Mouse (Mus musculus): Measurements from ENCODE around the gene Auts2. TPM values are rescaled to one million over a fixed set of nuclear protein-coding genes. Genes with fewer than 3 reads are reported as not detected.

Gene Auts2
- polyA plus RNA-seq, 1 experiment from 2014 or later = 0.03 TPM

DNA sequence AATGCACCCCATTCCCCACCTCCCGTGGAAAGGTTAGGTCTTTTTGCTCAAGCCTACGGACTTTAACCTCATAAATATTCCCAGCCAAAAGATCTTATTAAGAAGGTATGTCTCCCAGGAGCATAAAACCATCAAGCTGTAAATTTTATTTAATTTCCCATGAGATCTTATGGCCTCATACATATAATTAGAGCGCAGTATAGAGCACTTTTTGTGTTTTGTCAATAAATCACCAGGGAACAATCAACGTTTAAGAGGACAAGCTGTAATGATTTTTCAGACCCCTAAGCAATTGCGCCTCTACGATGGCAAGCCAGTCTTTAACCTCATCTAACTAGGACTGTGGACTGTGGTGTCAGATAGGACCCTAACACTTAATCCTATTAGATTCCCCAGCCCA lies 820.4 kb downstream of the Auts2 start:
- WGBS (ENCODE audit: missing documents) = 88% methylated on average over 6 of the region's 6 CpGs

DNA sequence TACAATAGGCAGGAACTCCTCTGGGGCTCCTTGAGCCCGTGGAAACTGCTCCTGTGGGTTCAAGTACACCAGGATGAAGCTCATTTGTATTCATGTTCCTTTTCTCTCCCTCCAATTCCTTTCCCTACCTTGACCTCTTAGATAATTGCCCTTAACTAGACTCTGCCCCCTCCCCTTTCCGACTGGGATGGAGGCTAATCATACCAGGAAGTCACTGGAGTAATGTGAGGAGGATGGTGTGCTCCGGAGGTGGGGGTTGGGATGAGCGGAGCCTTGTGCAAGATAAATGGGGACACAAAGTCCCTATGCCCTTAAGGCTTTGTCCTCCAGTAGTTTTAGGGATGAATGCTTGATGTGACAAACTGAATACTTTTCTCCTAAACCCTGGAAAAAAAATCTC lies 820.8 kb downstream of the Auts2 start:
- Histone ChIP-seq H3K4me3 (ENCODE audit: inconsistent target) (no peak overlapping the region), H3K79me2 (ENCODE audit: inconsistent target) (no peaks in the 10 kb centered on the region), H3K27ac (no peak overlapping the region), H3K36me3 (ENCODE audit: inconsistent target) (no peaks in the 10 kb centered on the region)
- WGBS (ENCODE audit: missing documents) = 65% methylated on average over 4 of the region's 4 CpGs

More for the DNA sequence above, 820.4 kb downstream of the Auts2 start:
- no peaks in the 10 kb centered on the region for H3K36me3 ChIP-seq (ENCODE audit: inconsistent target)
- H3K79me2 ChIP-seq (ENCODE audit: inconsistent target) = no peaks in the 10 kb centered on the region
- no peak overlapping the region for H3K4me3 ChIP-seq (ENCODE audit: inconsistent target)
- no peak overlapping the region for H3K27ac ChIP-seq

GRCm38 (mm10) chr5:131718013-131718412 lies 825.1 kb downstream of the Auts2 start:
- H3K36me3 ChIP-seq (ENCODE audit: inconsistent target) = no peaks in the 10 kb centered on the region
- no peaks in the 10 kb centered on the region for H3K79me2 ChIP-seq (ENCODE audit: inconsistent target)
- H3K27ac ChIP-seq = no peak overlapping the region
- 92% methylated on average over 13 of the region's 13 CpGs for WGBS (ENCODE audit: missing documents)
- H3K4me3 ChIP-seq (ENCODE audit: inconsistent target) = no peak overlapping the region

DNA sequence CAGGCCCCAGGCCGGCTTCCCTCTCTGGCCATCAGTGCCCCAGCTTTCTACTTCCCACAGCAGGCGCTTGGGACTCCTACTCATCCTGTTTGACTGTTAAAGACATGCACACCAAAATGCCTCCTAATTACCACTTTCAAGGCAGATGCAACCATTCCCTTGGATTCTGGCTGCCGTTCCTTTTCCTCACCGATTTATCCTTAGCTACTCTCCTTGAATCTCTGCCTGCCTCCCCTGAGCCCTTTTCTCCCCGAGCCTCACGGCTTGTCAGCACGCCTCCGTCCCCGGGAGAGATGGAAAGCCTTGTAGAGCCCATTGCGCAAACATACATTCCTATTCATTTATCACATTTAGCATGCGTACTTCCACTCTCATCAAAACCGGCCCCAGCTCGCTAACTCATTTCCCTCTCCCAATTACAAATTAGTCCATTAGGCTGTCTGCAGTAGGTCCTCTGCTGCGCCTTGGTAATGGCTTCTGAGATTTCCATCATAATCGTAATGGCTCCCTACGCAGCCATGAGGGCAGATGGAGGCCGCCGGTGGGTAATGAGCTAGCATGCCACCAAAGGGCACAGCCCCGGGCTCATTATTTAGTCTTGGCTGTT lies 825.7 kb downstream of the Auts2 start:
- WGBS (ENCODE audit: missing documents) = 94% methylated on average over 19 of the region's 19 CpGs
- H3K79me2 ChIP-seq (ENCODE audit: inconsistent target) = no peaks in the 10 kb centered on the region

DNA sequence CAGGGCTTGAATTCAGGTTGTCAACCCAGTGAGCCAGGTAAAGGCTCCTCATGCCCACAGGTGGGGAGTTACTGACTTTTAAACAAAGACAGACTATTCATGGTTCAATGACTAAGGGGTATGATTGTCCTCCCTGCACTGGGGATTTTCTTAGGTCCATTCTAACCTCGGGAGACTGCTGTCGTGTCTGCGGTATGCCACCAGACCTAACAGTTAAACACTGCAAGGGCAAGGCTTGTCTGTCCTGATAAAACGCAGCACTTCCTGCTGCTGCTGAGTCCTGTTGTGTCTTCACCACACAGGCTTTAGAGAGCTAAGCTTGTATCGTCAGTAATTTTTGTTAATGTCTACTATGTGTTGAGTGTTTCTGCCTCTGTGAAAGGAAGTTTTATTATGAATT lies 828.2 kb downstream of the Auts2 start:
- no peaks in the 10 kb centered on the region for H3K36me3 ChIP-seq (ENCODE audit: inconsistent target)
- 87% methylated on average over 5 of the region's 5 CpGs for WGBS (ENCODE audit: missing documents)
- no peak overlapping the region for H3K27ac ChIP-seq
- no peaks in the 10 kb centered on the region for H3K79me2 ChIP-seq (ENCODE audit: inconsistent target)
- H3K4me3 ChIP-seq (ENCODE audit: inconsistent target) = no peak overlapping the region

More for the DNA sequence above, 825.7 kb downstream of the Auts2 start:
- H3K27ac ChIP-seq = no peak overlapping the region
- H3K36me3 ChIP-seq (ENCODE audit: inconsistent target) = no peaks in the 10 kb centered on the region
- H3K4me3 ChIP-seq (ENCODE audit: inconsistent target) = no peak overlapping the region

GRCm38 (mm10) chr5:131712441-131712840 lies 830.7 kb downstream of the Auts2 start:
- H3K36me3 ChIP-seq (ENCODE audit: inconsistent target) = no peaks in the 10 kb centered on the region
- H3K27ac ChIP-seq = no peak overlapping the region
- 60% methylated on average over 2 of the region's 2 CpGs for WGBS (ENCODE audit: missing documents)
- no peak overlapping the region for H3K4me3 ChIP-seq (ENCODE audit: inconsistent target)
- no peaks in the 10 kb centered on the region for H3K79me2 ChIP-seq (ENCODE audit: inconsistent target)

DNA sequence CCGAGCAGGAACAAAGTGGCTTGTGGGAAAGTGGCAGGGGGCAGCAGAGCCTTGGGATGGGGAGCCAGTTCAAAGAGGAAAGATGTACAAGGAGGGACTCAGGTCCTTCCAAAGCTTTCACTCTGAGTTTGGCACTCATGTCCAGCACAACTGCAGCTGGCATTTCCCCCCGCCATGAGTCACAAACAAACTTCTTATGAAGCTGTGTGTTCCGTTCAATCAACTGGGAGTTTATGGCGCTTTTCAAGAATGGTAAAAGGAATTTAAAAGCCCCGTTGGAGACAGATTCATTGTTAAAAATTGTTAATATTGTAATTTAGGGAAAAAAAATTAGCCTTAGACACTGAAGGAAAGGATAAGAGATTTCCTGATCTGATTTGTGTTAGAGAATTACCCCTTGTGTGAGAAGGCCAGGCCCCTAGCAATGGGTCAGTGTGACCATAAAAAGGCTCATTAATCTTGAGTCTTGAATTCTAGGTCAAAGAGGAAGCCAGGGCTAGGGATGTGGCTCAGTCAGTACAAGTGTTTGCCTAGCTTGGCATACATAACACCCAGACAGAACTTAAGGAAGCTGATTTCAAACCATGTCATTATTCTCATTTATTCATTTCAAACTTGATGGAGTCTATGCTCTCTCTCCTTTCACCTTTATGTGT lies 831.5 kb downstream of the Auts2 start:
- no peaks in the 10 kb centered on the region for H3K36me3 ChIP-seq (ENCODE audit: inconsistent target)

DNA sequence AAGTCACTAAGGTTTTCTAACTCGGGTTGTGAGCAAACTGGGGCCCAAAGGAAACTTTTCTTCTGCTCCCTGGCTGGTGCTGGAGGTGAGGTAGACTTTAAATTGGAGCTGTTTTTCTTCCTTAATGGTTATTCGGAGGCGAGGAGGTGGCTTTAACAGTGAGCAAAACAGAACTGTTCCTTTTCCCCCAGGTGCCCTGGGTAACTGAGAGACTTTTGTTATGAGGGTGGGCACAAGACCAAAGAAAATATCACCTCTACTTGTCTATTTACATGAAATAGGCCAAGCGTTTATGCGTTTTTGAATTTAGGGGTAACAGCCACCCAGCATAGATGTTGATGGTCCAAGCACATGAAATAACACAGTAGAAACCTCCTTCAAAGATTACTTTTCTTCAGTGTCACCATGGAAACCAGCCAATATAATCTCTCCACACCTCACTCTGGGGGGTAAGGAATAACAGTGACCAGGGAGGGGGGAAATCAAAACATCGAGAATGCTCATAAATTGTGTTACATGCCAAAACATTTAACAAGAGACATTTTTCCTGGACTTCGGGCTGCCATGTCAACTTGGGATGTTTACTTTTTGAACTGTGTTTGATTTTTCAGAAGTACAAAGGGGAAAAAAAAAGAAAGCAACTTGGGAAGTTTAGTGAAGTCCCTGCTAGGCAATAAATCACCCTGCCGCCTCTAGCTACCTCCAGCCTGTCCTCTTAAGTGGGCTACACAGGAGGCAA lies 832.2 kb downstream of the Auts2 start:
- H3K36me3 ChIP-seq (ENCODE audit: inconsistent target) = no peaks in the 10 kb centered on the region
- WGBS (ENCODE audit: missing documents) = 73% methylated on average over 8 of the region's 8 CpGs
- no peak overlapping the region for H3K4me3 ChIP-seq (ENCODE audit: inconsistent target)

More for the DNA sequence above, 831.5 kb downstream of the Auts2 start:
- Histone ChIP-seq H3K79me2 (ENCODE audit: inconsistent target) (no peaks in the 10 kb centered on the region), H3K4me3 (ENCODE audit: inconsistent target) (no peak overlapping the region), H3K27ac (no peak overlapping the region)
- 78% methylated on average over 5 of the region's 5 CpGs for WGBS (ENCODE audit: missing documents)

DNA sequence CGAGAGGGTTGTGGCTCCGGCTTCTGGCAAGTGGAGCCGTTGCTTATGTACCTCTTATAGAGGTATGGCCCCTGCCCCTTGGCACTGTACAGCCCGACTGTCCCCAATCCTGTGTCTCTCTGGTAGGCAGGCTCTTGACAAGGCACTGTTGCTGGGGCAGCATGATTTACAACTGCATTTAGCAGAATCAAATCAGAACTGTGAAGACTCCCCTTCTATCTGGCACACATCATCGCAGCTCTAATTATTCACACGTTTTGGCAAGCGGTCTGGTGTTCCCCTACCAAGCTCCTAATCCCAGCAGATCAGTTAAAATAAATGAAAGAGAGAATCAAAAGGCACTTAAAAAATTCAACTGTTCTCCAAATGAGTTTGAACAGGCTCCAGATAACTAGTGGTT lies 835.7 kb downstream of the Auts2 start:
- WGBS (ENCODE audit: missing documents) = 91% methylated on average over 7 of the region's 7 CpGs
- H3K27ac ChIP-seq = no peak overlapping the region
- no peak overlapping the region for H3K4me3 ChIP-seq (ENCODE audit: inconsistent target)
- H3K36me3 ChIP-seq (ENCODE audit: inconsistent target) = no peaks in the 10 kb centered on the region
- no peaks in the 10 kb centered on the region for H3K79me2 ChIP-seq (ENCODE audit: inconsistent target)

More for the DNA sequence above, 832.2 kb downstream of the Auts2 start:
- H3K27ac ChIP-seq = no peak overlapping the region
- no peaks in the 10 kb centered on the region for H3K79me2 ChIP-seq (ENCODE audit: inconsistent target)

GRCm38 (mm10) chr5:131703729-131704128 lies 839.4 kb downstream of the Auts2 start:
- 82% methylated on average over 6 of the region's 6 CpGs for WGBS (ENCODE audit: missing documents)
- no peak overlapping the region for H3K27ac ChIP-seq
- H3K79me2 ChIP-seq (ENCODE audit: inconsistent target) = no peaks in the 10 kb centered on the region
- H3K4me3 ChIP-seq (ENCODE audit: inconsistent target) = no peak overlapping the region
- H3K36me3 ChIP-seq (ENCODE audit: inconsistent target) = no peaks in the 10 kb centered on the region

- Histone ChIP-seq H3K79me2 (ENCODE audit: inconsistent target) (no peaks in the 10 kb centered on the region), H3K36me3 (ENCODE audit: inconsistent target) (no peaks in the 10 kb centered on the region), H3K27ac (no peak overlapping the region), H3K4me3 (ENCODE audit: inconsistent target) (no peak overlapping the region)
- WGBS (ENCODE audit: missing documents) = 86% methylated on average over 6 of the region's 6 CpGs
These were observed 840.2 kb downstream of the Auts2 start for GRCm38 (mm10) chr5:131702840-131703392.

DNA sequence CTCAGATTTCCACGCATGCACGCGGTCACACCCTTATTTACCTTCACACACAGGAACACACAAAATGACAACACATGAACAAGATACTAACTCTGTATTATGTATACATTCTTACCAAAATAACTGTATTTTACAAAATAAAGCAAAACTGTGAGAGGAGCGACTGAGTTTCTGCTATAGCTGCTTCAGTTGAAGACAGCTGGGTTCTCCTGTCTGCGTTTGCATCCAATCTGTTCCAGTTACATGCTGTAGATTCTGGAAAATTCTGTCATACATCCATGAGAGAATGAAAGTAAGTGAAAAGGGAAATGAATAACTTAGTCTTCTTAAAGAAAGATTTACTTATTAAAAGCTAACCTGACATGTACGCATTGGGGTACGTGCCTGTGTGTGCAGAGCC lies 844.2 kb downstream of the Auts2 start:
- 94% methylated on average over 7 of the region's 7 CpGs for WGBS (ENCODE audit: missing documents)
- Histone ChIP-seq H3K4me3 (ENCODE audit: inconsistent target) (no peak overlapping the region), H3K79me2 (ENCODE audit: inconsistent target) (no peaks in the 10 kb centered on the region), H3K36me3 (ENCODE audit: inconsistent target) (no peaks in the 10 kb centered on the region), H3K27ac (no peak overlapping the region)

DNA sequence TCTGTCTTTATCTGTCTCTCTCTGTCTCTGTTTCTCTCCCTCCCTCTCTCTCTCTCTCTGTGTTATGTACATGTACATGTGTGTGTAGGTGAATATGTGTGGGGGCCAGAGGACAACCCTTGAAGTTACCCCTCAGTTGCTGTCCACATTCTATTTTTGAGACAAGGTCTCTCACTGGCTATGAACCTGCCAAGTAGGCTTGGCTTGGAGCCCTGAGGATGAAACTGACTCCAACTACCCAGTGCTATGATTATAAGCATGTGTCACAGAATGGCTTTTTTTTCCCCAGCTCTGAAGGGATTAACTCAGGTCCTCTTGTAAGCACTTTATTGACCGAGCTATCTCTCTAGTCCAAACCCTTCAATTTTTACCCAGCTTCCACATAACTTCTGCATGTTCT lies 852.4 kb downstream of the Auts2 start:
- Histone ChIP-seq H3K36me3 (ENCODE audit: inconsistent target) (no peaks in the 10 kb centered on the region), H3K79me2 (ENCODE audit: inconsistent target) (no peaks in the 10 kb centered on the region), H3K27ac (no peak overlapping the region), H3K4me3 (ENCODE audit: inconsistent target) (no peak overlapping the region)
- 92% methylated on average over 1 of the region's 1 CpGs for WGBS (ENCODE audit: missing documents)

- WGBS (ENCODE audit: missing documents) = 80% methylated on average over 8 of the region's 8 CpGs
- H3K4me3 ChIP-seq (ENCODE audit: inconsistent target) = no peak overlapping the region
- H3K27ac ChIP-seq = no peak overlapping the region
- no peaks in the 10 kb centered on the region for H3K79me2 ChIP-seq (ENCODE audit: inconsistent target)
- H3K36me3 ChIP-seq (ENCODE audit: inconsistent target) = no peaks in the 10 kb centered on the region
These were observed 856.1 kb downstream of the Auts2 start for GRCm38 (mm10) chr5:131686956-131687618.
